Mouse (Mus musculus): ENCODE measurements at regions not wholly inside any gene's neighbourhood (a gene's known extent, or its start where the extent isn't known, plus 50 kb on each side); places are given as distances from the start of the nearest gene placed in this dataset.
"Not testable (repeated sequence)": the region's sequence is repeated elsewhere in the genome, so short reads cannot be mapped to it uniquely, and the experiment has no call there.

DNA sequence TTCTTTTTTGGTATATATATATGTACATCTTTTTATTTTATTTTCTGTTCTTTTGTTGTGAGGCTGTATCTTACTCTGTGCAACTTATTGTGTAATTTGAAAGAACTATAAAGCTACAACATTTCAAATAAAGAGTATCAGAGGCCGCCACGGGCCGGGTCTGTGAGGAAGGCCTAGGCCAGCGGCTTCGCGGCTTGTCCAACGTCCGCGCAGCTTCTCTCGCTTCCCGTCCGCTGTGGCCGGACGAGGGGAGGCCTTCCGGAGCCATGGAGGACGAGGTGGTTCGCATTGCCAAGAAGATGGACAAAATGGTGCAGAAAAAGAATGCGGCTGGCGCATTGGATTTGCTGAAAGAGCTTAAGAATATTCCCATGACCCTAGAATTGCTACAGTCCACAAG lies 167.4 kb downstream of the Kif21a start:
- not testable (repeated sequence) for DNase-seq (ENCODE audit: low read depth, low spot score)

GRCm38 (mm10) chr15:90869452-90869851 lies 180.3 kb downstream of the Kif21a start:
- no peak for DNase-seq (ENCODE audit: low read depth, low spot score)

DNA sequence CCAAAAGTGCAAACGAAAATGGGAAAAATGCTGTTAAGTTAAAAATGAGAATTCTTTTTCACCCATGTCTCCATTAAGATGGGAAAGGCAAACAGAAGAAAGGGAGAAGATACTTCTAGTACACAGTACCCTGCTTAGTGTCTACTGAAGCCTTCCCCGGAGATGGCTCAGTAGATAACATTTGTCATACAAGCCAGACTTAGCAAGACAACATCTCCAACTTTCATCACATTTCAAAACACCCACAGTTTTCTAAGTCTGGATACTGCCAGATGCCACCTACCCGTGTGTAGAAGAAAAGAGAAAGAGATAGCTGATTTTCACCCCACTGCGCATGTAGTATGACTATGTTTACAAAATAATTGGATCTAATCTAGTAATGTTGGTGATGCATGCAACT lies 174.5 kb upstream of the Cpne8 start:
- DNase-seq (ENCODE audit: low read depth, low spot score), result not testable (repeated sequence)

GRCm38 (mm10) chr15:90851991-90852390 lies 172.8 kb upstream of the Cpne8 start:
- DNase-seq (ENCODE audit: low read depth, low spot score), result no peak

- peak; percentile 32 for DNase-seq (ENCODE audit: low read depth, low spot score)
These were observed 162.2 kb upstream of the Cpne8 start for GRCm38 (mm10) chr15:90841471-90841870.

DNA sequence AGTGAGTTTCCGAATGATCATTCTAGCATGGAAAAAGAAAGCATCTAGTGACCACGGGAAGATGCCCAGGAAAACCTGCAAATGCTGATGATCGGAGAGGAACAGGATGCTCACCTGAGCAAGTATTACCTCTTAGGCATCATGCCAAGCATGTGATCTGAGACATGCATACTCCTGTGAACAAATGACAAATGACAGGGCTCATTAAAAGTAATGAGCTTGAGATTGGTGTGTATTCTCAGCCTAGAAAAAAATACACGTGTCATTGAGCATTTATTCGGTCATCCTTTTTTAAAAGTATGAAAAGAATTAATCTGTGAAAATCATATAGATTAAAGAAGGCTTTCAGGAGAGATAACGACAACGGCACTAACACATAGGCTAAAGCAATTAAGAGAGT lies 156.4 kb upstream of the Cpne8 start:
- DNase-seq (ENCODE audit: low read depth, low spot score), result no peak

GRCm38 (mm10) chr15:90827816-90828215 lies 148.6 kb upstream of the Cpne8 start:
- DNase-seq (ENCODE audit: low read depth, low spot score), result no peak

GRCm38 (mm10) chr15:90822306-90822705 lies 143.1 kb upstream of the Cpne8 start:
- no peak for DNase-seq (ENCODE audit: low read depth, low spot score)

GRCm38 (mm10) chr15:90819949-90820655 lies 140.9 kb upstream of the Cpne8 start:
- DNase-seq (ENCODE audit: low read depth, low spot score), result no peak

DNA sequence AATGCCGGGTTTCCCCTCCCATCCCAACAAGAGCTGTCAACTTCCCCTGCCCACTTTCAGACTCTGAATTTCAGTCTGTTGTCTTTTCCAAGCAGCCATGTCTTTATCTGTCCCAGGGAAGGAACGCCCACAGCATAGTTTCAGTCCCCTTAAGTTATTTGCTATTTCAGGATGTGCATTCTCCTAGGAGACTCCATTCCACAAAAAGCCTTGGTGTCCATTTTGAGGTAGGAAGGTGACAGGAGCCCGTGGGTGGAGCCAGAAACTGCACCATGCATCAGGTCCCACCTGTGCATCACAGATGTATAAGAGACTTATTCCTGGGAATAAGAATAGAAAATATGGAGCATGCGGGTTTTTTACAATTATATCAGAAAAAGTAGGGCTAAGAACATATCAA lies 138.9 kb upstream of the Cpne8 start:
- no peak for DNase-seq (ENCODE audit: low read depth, low spot score)

GRCm38 (mm10) chr15:90813907-90814306 lies 134.7 kb upstream of the Cpne8 start:
- no peak for DNase-seq (ENCODE audit: low read depth, low spot score)

GRCm38 (mm10) chr15:90810341-90810740 lies 131.1 kb upstream of the Cpne8 start:
- no peak for DNase-seq (ENCODE audit: low read depth, low spot score)

DNA sequence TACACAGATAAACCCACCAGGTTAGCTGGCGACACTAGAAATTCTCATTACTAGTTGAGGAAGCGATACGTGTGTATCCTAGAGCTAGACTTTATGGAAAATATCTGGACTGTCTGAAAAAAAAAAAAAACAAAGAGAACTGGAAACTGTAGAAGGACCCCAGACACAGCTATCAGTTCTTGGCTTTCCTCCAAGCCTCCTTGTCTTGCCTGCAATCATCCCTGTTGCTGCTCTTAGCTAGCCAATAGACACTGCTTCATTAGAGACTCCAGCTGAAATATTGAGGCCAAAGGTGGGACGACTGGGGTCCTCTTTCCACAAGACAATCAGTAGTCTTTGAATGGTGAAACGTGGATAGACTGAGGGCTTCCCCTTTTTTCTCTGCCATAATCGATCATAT lies 129.0 kb upstream of the Cpne8 start:
- DNase-seq (ENCODE audit: low read depth, low spot score), result no peak

- DNase-seq (ENCODE audit: low read depth, low spot score), result no peak
These were observed 118.8 kb upstream of the Cpne8 start for GRCm38 (mm10) chr15:90798056-90798455.

DNA sequence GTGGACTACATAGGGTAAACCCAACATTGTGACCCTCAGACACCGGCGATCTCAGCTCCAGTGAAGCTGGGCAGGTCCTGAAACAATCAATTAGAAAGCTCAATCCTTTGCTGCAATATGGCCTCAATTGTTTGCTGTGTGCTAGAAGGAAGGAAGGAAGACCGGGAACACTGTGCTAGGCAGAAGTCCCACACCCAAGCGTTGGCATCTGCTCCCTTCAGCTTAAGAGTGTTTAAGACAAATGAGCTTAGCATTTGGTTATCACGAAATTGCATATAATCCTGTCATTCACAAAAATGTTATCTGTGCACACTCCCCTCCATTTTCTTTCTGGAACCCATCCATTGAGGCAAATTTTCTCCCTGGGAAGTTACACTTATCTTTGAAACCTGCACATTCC lies 110.7 kb upstream of the Cpne8 start:
- no peak for DNase-seq (ENCODE audit: low read depth, low spot score)

- DNase-seq (ENCODE audit: low read depth, low spot score), result no peak
These were observed 105.5 kb upstream of the Cpne8 start for GRCm38 (mm10) chr15:90784741-90785140.

DNA sequence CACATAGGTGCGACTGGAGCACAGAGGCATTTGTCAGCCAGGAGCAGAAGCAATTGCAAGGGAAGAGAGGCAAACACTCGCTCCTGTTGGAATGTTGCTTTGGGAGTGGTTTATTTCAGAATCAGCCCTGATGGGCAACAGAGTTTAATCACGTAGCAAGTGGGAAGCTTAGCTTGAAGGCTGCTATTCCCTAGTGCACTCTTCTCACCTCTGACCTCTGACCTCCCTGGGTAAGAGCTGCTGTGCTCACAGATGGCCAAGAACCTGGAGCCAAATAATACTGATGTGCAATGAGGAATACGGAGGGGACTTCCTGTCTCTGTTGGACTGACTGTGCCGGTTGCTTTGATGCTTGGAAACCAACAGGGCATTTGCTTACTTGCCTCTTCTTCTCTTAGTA lies 88.3 kb upstream of the Cpne8 start:
- DNase-seq (ENCODE audit: low read depth, low spot score), result no peak

DNA sequence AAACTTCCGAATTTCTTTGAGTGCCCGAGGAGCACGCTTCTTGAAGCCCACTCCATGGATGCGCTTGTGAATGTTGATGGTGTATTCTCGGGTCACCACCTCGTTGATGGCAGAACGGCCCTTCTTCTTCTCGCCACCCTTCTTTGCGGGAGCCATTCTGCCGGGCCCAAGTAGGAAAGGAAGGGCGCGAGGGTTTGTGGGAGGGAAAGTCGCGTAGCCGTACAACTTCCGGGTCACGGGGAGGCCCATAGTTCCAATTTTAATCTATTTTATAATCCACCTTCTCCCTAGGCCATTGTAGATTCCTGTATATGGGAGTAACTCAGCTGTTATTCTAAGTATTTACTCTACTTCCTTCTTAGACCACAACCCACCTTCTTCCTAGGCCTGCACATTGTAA lies 85.3 kb upstream of the Cpne8 start:
- not testable (repeated sequence) for DNase-seq (ENCODE audit: low read depth, low spot score)

DNA sequence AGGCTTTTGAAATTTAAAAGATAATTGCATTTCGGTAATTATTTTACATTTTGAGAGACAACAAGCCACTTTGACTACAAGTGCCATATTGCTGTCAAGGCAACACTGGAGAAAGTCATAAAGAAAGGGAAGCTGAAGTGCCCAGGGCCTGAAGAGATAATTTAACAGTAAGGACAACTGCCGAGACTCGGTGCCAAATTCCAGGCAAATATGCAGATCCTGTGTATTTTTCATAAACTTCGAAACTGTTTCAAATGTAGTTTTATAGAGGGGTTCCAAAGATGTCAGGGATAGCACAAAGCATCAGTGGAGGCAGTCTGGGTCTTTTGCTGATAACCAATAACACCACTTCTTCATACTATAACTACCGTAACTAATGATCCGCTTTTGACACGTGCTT lies 54.7 kb upstream of the Cpne8 start:
- peak; percentile 4 for DNase-seq (ENCODE audit: low read depth, low spot score)

All from brain, embryonic 18.5 days (tissue).